In genomic region chr11:86396950-86397594, GRCm38 (mm10) we compare ENCODE assay signal across 22 mouse cellular contexts. TPM values are rescaled to one million over a fixed set of nuclear protein-coding genes. Genes with fewer than 3 reads are reported as not detected.
A peak's percentile ranks its signal among the peaks of the same experiment; 100 is the strongest.
DNase-seq lines count a peak whose midpoint lies in the region; ATAC-seq and TF ChIP-seq lines count a peak whose summit lies in the region.
"Had no signal": no experiment of that assay in that cellular context is flagged by ENCODE, and none has a peak within 500 bp of the region (broad histone marks: within the 10 kb centered on the region; RNA-seq: fewer than 3 reads in every experiment).

No protein-coding gene starts in this region.

- no peak overlapping the region for H3K27ac ChIP-seq in embryonic facial prominence, embryonic 14.5 days (replicated peaks; ENCODE audit: low read depth, low read length)
- no peak overlapping the region for H3K27ac ChIP-seq in embryonic facial prominence, embryonic 10.5 days (replicated peaks)
- 0 out of 2 replicates have a peak overlapping the region, but pooled peaks have one; percentile 31 for H3K27ac ChIP-seq in liver, postnatal 0 days (ENCODE audit: low read depth)
- H3K27ac ChIP-seq: forebrain, embryonic 12.5 days; heart, embryonic 13.5 days; hindbrain, embryonic 10.5 days; layer of hippocampus, adult 2 months; left cerebral cortex, adult 2 months; limb, embryonic 12.5 days; neural tube, embryonic 13.5 days had no signal

- WGBS in embryonic facial prominence, embryonic 14.5 days: 75% methylated on average over 5 of the region's 5 CpGs
- 81% methylated on average over 5 of the region's 5 CpGs for WGBS in embryonic facial prominence, embryonic 10.5 days
- 38% methylated on average over 5 of the region's 5 CpGs for WGBS in liver, postnatal 0 days (ENCODE audit: insufficient replicate concordance)

- TF ChIP-seq CTCF in liver, postnatal 0 days (IDR thresholded peaks at IDR 0.05; ENCODE audit: low read depth): no peak

- H3K4me3 ChIP-seq in embryonic facial prominence, embryonic 14.5 days (ENCODE audit: low read depth, low read length): no peak overlapping the region
- H3K4me3 ChIP-seq in embryonic facial prominence, embryonic 10.5 days: no peak overlapping the region
- no peak overlapping the region for H3K4me3 ChIP-seq in liver, postnatal 0 days (ENCODE audit: low read depth, low read length)
- H3K4me3 ChIP-seq: forebrain, embryonic 12.5 days; heart, embryonic 13.5 days; hindbrain, embryonic 10.5 days; layer of hippocampus, adult 2 months; left cerebral cortex, adult 2 months; limb, embryonic 12.5 days; megakaryocyte, embryonic 14.5 days; neural tube, embryonic 13.5 days had no signal

- H3K9me3 ChIP-seq in embryonic facial prominence, embryonic 14.5 days (ENCODE audit: control insufficient read depth, low read length): no peaks in the 10 kb centered on the region
- no peaks in the 10 kb centered on the region for H3K9me3 ChIP-seq in embryonic facial prominence, embryonic 10.5 days
- H3K9me3 ChIP-seq in liver, postnatal 0 days (ENCODE audit: low read length): no peaks in the 10 kb centered on the region
- H3K9me3 ChIP-seq: forebrain, embryonic 12.5 days; heart, embryonic 13.5 days; hindbrain, embryonic 10.5 days; limb, embryonic 12.5 days; megakaryocyte, embryonic 14.5 days; neural tube, embryonic 13.5 days had no signal

- no peak overlapping the region for H3K4me2 ChIP-seq in embryonic facial prominence, embryonic 14.5 days (ENCODE audit: low read depth, low read length)
- H3K4me2 ChIP-seq in liver, postnatal 0 days (ENCODE audit: low read depth, low read length): 0 out of 2 replicates have a peak overlapping the region, but pooled peaks have one; percentile 20
- H3K4me2 ChIP-seq: forebrain, embryonic 12.5 days; heart, embryonic 13.5 days; limb, embryonic 12.5 days; neural tube, embryonic 13.5 days had no signal

- TF ChIP-seq EP300 in liver, postnatal 0 days (IDR thresholded peaks at IDR 0.05; ENCODE audit: low read depth): 0 out of 2 replicates have a peak, but pooled peaks have one; percentile 7

- peak; percentile 47; the same call in 1 of the 2 replicates for ATAC-seq in embryonic facial prominence, embryonic 14.5 days (ENCODE audit: low read depth)
- no peak for ATAC-seq in liver, postnatal 0 days

- H3K36me3 ChIP-seq in embryonic facial prominence, embryonic 14.5 days (ENCODE audit: control insufficient read depth, insufficient read depth, low read length): no peaks in the 10 kb centered on the region
- no peaks in the 10 kb centered on the region for H3K36me3 ChIP-seq in embryonic facial prominence, embryonic 10.5 days (replicated peaks)
- H3K36me3 ChIP-seq in liver, postnatal 0 days (replicated peaks; ENCODE audit: insufficient read depth, low read length): no peaks in the 10 kb centered on the region
- H3K36me3 ChIP-seq: forebrain, embryonic 12.5 days; heart, embryonic 13.5 days; hindbrain, embryonic 10.5 days; limb, embryonic 12.5 days; neural tube, embryonic 13.5 days had no signal

- no peaks in the 10 kb centered on the region for H3K27me3 ChIP-seq in embryonic facial prominence, embryonic 14.5 days (replicated peaks; ENCODE audit: control insufficient read depth, insufficient read depth, low read length)
- H3K27me3 ChIP-seq in embryonic facial prominence, embryonic 10.5 days (replicated peaks; ENCODE audit: low read depth, poor library complexity, severe bottlenecking): no peaks in the 10 kb centered on the region
- no peaks in the 10 kb centered on the region for H3K27me3 ChIP-seq in liver, postnatal 0 days (ENCODE audit: insufficient read depth, low read length)
- H3K27me3 ChIP-seq: heart, embryonic 13.5 days; limb, embryonic 12.5 days; neural tube, embryonic 13.5 days had no signal

- no peak for DNase-seq in embryonic facial prominence, embryonic 14.5 days (ENCODE audit: low spot score)
- no peak for DNase-seq in embryonic facial prominence, embryonic 10.5 days (ENCODE audit: low spot score)
- DNase-seq in spleen, postnatal 36 days (ENCODE audit: low spot score in 2 of 2): peak; percentile 68 to 71
- DNase-seq in spleen, adult 12 weeks (ENCODE audit: low spot score): no peak
- DNase-seq in liver, postnatal 0 days: no peak
- DNase-seq in left cerebral cortex, adult 9 months (ENCODE audit: low spot score in 2 of 2): no peak
- DNase-seq in MN1 (ENCODE audit: low spot score): no peak
- DNase-seq in layer of hippocampus, postnatal 14 days (ENCODE audit: low spot score in 2 of 2): no peak
- DNase-seq: adrenal gland, adult 8-10 months; cerebellum, adult 2 months; gastrocnemius, postnatal 25 days; kidney, adult 11 months; spleen, adult 18-20 months; thymus, adult 2 months had no signal

- H3K9ac ChIP-seq in embryonic facial prominence, embryonic 14.5 days (ENCODE audit: low read depth, low read length): no peak overlapping the region
- no peak overlapping the region for H3K9ac ChIP-seq in liver, postnatal 0 days (replicated peaks)
- H3K9ac ChIP-seq: forebrain, embryonic 12.5 days; heart, embryonic 13.5 days; limb, embryonic 12.5 days; neural tube, embryonic 13.5 days had no signal

- peaks cover 7% of the 10 kb centered on the region for H3K4me1 ChIP-seq in embryonic facial prominence, embryonic 14.5 days (ENCODE audit: control insufficient read depth, insufficient read depth, low read length)
- peaks cover 19% of the 10 kb centered on the region for H3K4me1 ChIP-seq in embryonic facial prominence, embryonic 10.5 days
- peaks cover 20% of the 10 kb centered on the region for H3K4me1 ChIP-seq in liver, postnatal 0 days (ENCODE audit: insufficient read depth)

RNA-seq across cellular contexts. Expression of gene Med13, which starts 39.7 kb away (rescaled TPM):
- 14.1 and 15.6 TPM in 2 replicates for polyA plus RNA-seq in embryonic facial prominence, embryonic 14.5 days (2014; fragmentation: Nextera tagmentation; extraction: Ambion mirVana)
- 7.2 and 9.3 TPM in 2 replicates for polyA plus RNA-seq in embryonic facial prominence, embryonic 10.5 days (2016; fragmentation: Nextera tagmentation; extraction: Ambion mirVana)
- polyA plus RNA-seq in liver, postnatal 0 days (2015; fragmentation: Nextera tagmentation; extraction: Ambion mirVana): 2.9 and 3.6 TPM in 2 replicates
- 10 to 100 TPM; 57.9 to 60.9 TPM for total RNA-seq in layer of hippocampus, postnatal 14 days (2021)

Comparison
In these comparisons a context has a peak if more than half of its experiments do, and no peak if none do; other contexts are left out.
1. DNase-seq: peak in spleen, postnatal 36 days (2 of 2); none in embryonic facial prominence, embryonic 14.5 days (single experiment), embryonic facial prominence, embryonic 10.5 days (single experiment), spleen, adult 12 weeks (single experiment), liver, postnatal 0 days (single experiment), left cerebral cortex, adult 9 months (0 of 2), MN1 (single experiment) and layer of hippocampus, postnatal 14 days (0 of 2).